Mouse (Mus musculus): Measurements from ENCODE around the gene Mitf.

Mitf gene

GRCm38 (mm10) chr6:97806781-97807743 lies at the start of gene Mitf:
Gene Mitf (plus strand): TSS chr6:97807052.
- peak; percentile 90 to 92 for DNase-seq (ENCODE audit: low spot score in 2 of 2)

DNA sequence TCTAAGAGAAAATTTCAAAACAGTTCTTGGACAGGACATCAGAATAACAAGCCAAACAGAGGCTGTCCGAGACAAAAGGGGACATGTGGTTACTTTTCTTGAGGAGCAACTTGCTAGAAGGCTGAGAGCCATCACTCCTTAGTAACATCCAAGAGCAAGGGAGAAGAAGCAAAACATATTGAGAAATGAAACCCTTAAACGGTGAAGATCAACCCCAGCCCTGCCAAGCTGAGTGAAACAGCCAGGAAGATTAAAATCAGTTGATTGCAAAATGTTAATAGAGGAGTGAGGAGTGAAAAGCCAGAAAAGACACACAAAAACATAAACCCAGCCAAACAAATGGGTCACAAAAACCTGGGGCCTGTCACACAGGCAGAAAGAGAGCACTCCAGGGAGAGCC lies 49.5 kb upstream of the Mitf start:
- DNase-seq (ENCODE audit: low spot score in 2 of 2) = no peak

DNA sequence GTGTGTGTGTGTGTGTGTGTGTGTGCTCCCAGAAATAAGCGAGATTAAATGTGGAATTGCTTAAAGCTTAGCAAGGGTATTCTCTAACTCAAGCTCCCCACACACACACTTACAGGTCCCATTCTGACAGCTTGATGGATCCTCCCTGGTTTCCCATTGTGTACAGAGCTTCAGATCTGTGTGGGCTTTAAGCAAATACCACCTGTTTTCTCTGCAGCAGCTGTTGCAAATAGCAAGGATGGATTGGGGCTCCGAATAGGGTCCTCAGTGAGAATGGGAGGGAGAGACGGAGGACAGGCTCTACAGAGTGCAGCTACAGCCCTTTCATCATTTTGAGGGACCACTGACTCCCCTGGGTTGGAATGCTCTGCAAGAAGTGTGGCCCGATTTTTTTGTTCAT lies 48.0 kb upstream of the Mitf start:
- DNase-seq (ENCODE audit: low spot score in 2 of 2) = no peak

GRCm38 (mm10) chr6:97759301-97759700 lies 47.6 kb upstream of the Mitf start:
- DNase-seq (ENCODE audit: low spot score in 2 of 2) = peak; percentile 6 to 8

DNA sequence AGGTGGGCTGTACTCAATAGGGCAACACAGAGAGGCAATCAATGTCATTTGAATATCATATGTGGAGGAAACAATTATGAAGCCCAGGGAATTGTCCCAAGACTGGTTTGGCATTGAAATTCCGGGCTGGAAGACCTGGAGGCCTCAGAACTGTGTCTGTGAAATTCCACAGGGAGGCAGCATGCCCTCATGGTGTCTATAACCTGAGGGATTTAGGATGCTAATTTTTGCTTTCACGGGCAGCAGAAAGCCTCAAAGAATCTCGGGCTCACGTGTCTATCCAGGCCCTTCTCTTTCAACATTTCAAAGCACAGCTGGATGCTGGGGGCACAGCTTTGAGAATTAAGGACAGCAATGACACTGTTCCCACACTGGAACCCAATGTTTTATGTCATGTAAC lies 45.5 kb upstream of the Mitf start:
- DNase-seq (ENCODE audit: low spot score in 2 of 2) = no peak

DNA sequence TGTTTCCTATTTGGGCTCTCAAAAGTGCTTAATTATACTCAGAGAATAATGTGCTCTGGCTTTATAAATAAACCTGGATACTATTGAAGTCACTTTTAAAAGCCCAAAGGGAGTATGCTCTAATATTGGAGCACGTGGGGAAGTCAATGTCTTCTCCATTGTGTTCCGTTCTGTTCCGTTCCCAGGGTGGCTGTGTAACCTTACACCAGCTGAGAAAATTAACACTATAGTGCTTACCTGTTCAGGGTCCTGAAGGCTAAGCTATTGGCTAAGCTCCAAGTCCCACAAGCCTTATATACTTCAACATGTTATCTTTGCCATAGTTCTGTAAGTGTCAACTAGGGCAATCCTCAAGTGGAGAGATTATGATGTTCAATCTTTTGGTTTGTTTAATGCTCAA lies 42.9 kb upstream of the Mitf start:
- DNase-seq (ENCODE audit: low spot score in 2 of 2) = no peak

- DNase-seq (ENCODE audit: low spot score in 2 of 2) = no peak
These were observed 39.0 kb upstream of the Mitf start for GRCm38 (mm10) chr6:97767836-97768235.

DNA sequence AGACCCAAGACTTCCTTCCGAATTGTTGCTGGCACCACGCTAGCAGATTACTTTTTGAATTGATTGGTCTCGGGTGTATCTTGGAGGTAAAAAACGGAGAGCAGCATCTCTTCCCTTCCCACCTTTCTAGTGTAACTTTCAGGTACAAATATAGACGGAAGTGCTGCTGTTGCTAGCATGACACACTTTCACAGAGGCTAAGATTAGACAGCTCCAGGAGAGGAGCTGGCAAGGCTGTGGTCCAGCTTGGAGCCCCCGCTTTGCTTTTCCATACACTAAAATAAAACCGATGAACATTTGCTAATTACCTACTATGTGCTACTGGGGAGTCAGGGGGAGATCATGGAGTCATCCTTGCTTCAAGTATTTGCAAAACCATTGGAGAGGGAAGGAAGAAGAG lies 37.3 kb upstream of the Mitf start:
- no peak for DNase-seq (ENCODE audit: low spot score in 2 of 2)

- no peak for DNase-seq (ENCODE audit: low spot score in 2 of 2)
These were observed 25.5 kb upstream of the Mitf start for GRCm38 (mm10) chr6:97781316-97781715.

DNA sequence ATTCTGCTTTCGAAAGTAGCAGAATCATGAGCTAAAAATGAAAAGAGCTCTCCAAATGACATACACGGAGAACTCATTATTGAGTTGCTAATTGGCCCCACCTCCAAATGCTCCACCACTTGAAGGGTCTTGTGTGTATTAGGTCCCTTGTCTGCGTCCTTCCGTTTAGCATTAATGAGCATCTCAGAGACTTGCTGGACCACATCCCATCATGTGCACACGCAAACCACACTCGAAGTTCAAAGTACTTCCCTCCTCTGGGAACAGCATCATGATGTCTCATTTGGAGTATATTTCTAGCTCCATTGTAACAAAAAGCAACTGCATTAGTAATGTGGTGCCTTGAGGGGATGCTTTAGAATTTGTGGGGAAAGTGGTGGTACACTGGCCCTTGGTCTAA lies 24.6 kb upstream of the Mitf start:
- no peak for DNase-seq (ENCODE audit: low spot score in 2 of 2)

DNA sequence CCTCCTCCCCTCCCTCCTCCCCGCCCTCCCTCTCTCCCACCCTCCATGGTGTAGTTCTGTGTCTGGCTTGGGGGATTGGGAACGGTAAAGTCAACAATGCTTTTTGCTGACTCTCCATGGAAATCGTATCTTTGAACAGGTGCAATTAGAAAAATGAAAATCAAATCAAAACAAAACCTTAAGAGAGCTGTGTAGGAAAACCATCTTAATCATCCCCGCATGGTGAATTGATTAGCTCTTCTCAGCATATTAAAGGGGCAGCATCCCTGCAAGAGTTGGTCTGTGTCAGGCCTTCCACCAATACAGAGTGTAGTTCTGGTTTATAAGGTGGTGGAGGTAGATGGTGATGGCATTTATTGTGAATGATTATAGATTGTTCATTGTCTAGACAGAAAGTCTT lies 20.0 kb upstream of the Mitf start:
- no peak for DNase-seq (ENCODE audit: low spot score in 2 of 2)

DNA sequence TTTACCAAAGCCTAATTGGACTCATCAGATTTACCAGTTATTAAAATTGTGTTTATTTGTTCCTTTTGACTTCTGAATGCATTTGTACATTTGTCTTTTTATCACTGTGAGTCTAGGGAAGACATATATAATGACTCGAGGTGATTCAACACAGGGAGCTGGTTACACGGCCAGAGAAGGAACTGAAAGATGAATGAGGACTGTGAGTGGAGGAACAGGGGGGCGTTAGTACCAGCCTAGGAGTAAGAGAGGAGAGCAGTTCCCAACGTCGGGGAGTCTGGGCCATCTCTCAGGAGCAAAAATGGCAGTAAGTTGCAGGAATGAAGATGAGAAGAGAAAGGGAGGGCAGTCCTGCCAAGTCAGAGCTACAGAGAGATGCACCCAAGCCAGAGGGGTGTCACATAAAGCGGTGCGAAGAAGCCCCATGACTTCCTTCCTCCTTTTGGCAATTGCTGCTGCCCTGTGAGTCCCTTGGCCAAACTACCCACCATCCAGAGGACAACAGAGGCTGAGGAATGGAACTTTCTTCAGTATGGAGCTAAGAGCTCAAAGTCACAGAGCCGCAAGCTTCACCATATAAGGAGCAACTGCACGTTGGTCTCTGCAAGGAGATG lies 18.4 kb upstream of the Mitf start:
- DNase-seq (ENCODE audit: low spot score in 2 of 2) = no peak

GRCm38 (mm10) chr6:97789700-97790099 lies 17.2 kb upstream of the Mitf start:
- DNase-seq (ENCODE audit: low spot score in 2 of 2) = no peak

GRCm38 (mm10) chr6:97792104-97792503 lies 14.7 kb upstream of the Mitf start:
- DNase-seq (ENCODE audit: low spot score in 2 of 2) = no peak

DNA sequence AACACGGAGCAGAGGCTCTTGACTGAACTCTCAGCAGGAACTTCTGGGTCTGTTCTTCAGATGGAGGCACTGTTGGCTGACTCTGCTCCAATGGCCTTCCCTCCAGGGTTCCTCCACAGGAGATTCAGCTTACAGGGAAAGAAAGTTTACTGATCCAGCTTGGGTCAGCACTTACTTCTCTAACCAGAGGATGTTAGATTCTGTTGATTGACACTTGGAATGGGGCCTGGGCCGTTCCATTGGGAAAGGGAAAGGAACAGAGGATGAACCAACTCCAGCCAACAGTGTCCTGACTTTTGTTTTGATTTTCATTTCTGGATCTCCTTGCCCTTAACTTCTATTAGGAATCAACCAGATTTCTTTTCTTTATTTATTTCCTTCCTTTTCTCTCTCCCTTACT lies 11.7 kb upstream of the Mitf start:
- no peak for DNase-seq (ENCODE audit: low spot score in 2 of 2)

DNA sequence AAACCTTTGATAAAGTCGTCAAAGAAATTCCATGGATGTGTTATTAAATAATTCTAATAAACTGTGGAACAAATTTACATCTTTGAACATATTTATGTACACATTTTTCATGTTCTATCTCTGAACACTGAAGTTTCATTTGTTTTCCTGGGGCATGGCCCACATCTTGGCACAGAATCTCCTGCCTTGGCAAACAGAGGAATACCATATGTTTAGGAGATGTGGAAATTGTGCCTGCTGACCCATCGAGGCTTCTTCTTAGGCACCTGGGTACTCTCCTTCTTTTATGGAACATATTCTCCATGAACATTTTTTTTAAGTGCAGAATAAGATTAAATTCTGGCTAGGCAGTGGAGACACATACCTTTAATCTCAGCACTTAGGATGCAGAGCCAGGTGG lies 6.2 kb upstream of the Mitf start:
- no peak for DNase-seq (ENCODE audit: low spot score in 2 of 2)

DNA sequence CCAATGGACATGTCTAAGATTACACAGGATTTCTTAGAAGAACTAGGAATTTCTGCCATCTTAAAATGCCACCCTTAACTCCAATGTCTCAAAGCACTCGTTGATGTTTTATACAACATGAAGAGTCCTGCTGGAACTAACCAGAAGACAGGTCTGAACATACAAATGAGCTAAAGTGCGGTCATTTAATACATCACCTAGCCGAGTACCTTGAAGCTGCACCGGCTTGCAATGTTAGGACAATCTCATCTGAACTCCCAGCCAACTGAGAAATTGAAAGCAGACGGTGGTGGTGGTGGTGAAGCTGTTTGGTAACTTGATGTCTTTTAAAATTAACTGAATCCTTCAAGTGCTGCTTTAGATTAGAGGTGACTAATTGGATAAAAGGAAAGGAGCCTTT lies 801 bp upstream of the Mitf start:
- DNase-seq (ENCODE audit: low spot score in 2 of 2) = no peak

DNA sequence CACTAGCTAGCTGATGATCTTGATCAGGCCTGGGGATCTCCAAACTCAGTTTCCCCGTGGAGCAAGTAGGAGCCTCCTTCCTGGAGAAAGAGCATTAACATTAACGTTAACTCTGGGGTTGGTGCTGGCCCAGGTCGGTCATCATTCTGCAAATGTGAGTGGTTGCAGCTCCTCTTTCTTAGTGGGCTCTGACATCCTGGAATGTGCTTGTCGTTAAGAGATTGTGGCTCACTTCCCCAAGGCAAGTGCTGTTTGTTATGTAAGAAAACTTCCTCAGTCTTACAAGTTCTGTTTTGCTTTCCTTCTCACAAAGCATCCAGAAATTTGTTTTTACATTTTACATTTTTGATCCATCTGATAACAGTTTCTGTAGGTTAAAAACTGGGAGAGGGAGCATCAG lies 7.3 kb downstream of the Mitf start:
- DNase-seq (ENCODE audit: low spot score in 2 of 2) = no peak

DNA sequence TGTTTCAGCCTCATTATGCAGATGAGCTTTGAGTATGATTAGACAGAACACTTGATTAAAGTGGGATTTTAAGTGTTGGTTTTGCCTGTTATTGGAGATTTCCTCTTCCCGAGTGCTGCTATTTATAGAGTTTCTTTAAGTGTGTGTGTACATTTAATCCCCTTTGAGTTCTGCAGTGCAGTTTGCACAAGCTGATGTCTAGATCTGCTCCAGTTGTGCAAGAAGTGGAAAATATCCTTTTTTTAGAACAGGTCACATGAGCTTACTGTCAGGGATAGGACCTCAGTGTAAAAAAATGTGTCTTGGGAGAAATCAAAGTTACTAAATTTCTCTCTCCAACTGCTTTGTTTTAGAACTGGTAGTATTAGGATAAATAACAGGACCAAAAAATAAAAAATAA lies 8.9 kb downstream of the Mitf start:
- DNase-seq (ENCODE audit: low spot score in 2 of 2) = no peak

DNA sequence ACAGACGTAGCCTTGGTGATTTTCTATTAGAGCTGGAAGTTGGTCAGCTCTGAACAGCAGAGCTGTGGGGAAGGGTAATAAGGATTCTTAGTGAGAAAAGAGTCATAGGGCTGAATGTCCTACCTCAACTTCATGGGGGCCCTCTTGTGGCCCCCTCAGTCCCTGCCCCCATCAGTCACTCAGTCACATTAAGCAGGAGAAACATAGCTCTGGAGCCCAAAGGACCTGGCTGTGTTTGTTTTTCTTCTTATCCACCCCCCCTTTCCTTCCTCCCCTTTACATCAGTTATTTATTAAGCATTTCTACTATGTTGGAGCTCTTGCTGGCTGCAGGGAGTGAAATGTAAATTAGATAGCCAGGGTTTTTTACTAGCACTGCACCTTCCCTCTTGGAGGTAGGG lies 10.0 kb downstream of the Mitf start:
- DNase-seq (ENCODE audit: low spot score in 2 of 2) = no peak

- no peak for DNase-seq (ENCODE audit: low spot score in 2 of 2)
These were observed 11.3 kb downstream of the Mitf start for GRCm38 (mm10) chr6:97818128-97818527.

DNA sequence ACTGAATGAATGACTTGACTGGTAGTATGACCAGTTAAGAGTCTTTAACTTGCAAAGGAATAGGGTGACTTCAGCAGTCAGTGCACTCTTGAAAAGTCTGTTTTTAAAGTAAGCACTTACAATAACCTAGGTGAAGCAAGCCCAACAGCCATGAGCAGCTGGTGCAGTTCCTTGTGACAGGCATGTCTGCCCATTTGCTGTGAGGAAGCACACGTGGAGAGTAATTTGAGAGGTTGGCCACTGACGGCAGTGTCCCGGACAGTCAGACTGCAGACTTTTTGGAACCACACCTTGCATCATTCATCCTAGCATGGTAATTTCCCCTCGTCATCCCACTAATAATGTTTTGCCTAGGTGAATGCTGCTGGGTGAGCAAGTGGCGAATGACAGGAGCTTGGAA lies 12.1 kb downstream of the Mitf start:
- no peak for DNase-seq (ENCODE audit: low spot score in 2 of 2)

DNA sequence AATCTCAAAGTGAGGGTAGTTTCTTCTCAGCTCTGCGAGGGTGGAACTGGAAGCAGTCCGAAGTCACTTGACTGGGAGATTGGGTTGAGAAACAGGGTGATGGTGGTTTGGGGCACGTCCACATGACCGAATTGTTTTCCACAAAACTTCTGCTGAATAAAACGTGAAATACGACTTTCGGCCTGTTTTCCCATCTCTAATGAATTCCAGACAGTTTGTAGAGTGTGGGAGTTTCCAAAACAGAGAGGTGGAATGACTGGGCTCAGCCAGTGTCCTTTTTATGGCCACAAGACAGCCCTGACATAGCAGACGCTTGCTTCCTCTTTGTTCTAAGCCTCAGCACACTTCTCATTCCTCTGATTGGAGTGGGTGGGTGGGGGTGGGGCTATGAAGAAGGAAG lies 13.7 kb downstream of the Mitf start:
- peak in 1 of 2 experiments; percentile 3 for DNase-seq (ENCODE audit: low spot score in 2 of 2)

Measured in spleen, postnatal 36 days (tissue).